Mouse (Mus musculus): ENCODE results near the gene Timm50. TPM values are rescaled to one million over a fixed set of nuclear protein-coding genes. Genes with fewer than 3 reads are reported as not detected.

Gene Timm50
- polyA plus RNA-seq, 1 experiment from 2014 or later: 124 TPM

GRCm38 (mm10) chr7:28311151-28311925, 534 bp downstream of the Timm50 start:
- Histone ChIP-seq H3K27me3 (ENCODE audit: control insufficient read depth, insufficient read depth, low read depth, low read length) (no peaks in the 10 kb centered on the region), H3K27ac (ENCODE audit: low read length) (0 out of 2 replicates have a peak overlapping the region, but pooled peaks have one; percentile 46), H3K4me3 (ENCODE audit: low read length) (peak overlapping the region; percentile 95), H3K4me1 (replicated peaks; ENCODE audit: control insufficient read depth, insufficient read depth, low read length) (peaks cover 9% of the 10 kb centered on the region), H3K4me2 (ENCODE audit: low read depth, low read length) (peak overlapping the region; percentile 86), H3K9ac (ENCODE audit: low read length) (peak overlapping the region; percentile 94), H3K9me3 (ENCODE audit: control insufficient read depth, low read length) (no peaks in the 10 kb centered on the region), H3K36me3 (ENCODE audit: control insufficient read depth, insufficient read depth, low read length) (peaks cover 43% of the 10 kb centered on the region)
- peak; percentile 59 for ATAC-seq (ENCODE audit: low read depth)
- 5% methylated on average over 35 of the region's 35 CpGs for WGBS

GRCm38 (mm10) chr7:28309737-28310136, 2.1 kb downstream of the Timm50 start:
- WGBS: 50% methylated on average over 9 of the region's 9 CpGs
- Histone ChIP-seq H3K4me1 (replicated peaks; ENCODE audit: control insufficient read depth, insufficient read depth, low read length) (peaks cover 9% of the 10 kb centered on the region), H3K27me3 (ENCODE audit: control insufficient read depth, insufficient read depth, low read depth, low read length) (no peaks in the 10 kb centered on the region), H3K9me3 (ENCODE audit: control insufficient read depth, low read length) (no peaks in the 10 kb centered on the region), H3K4me3 (ENCODE audit: low read length) (no peak overlapping the region), H3K36me3 (ENCODE audit: control insufficient read depth, insufficient read depth, low read length) (peaks cover 41% of the 10 kb centered on the region), H3K9ac (ENCODE audit: low read length) (no peak overlapping the region), H3K4me2 (ENCODE audit: low read depth, low read length) (no peak overlapping the region), H3K27ac (ENCODE audit: low read length) (no peak overlapping the region)
- ATAC-seq (ENCODE audit: low read depth): no peak

GRCm38 (mm10) chr7:28306216-28306615, 5.7 kb downstream of the Timm50 start:
- H3K4me3 ChIP-seq (ENCODE audit: low read length): no peak overlapping the region
- no peak overlapping the region for H3K4me2 ChIP-seq (ENCODE audit: low read depth, low read length)
- peaks cover 37% of the 10 kb centered on the region for H3K36me3 ChIP-seq (ENCODE audit: control insufficient read depth, insufficient read depth, low read length)
- no peak overlapping the region for H3K9ac ChIP-seq (ENCODE audit: low read length)
- H3K4me1 ChIP-seq (replicated peaks; ENCODE audit: control insufficient read depth, insufficient read depth, low read length): peaks cover 13% of the 10 kb centered on the region
- H3K27ac ChIP-seq (ENCODE audit: low read length): no peak overlapping the region
- H3K9me3 ChIP-seq (ENCODE audit: control insufficient read depth, low read length): no peaks in the 10 kb centered on the region
- ATAC-seq (ENCODE audit: low read depth): no peak
- H3K27me3 ChIP-seq (ENCODE audit: control insufficient read depth, insufficient read depth, low read depth, low read length): peaks cover 8% of the 10 kb centered on the region
- WGBS: 94% methylated on average over 8 of the region's 8 CpGs

- H3K4me2 ChIP-seq (ENCODE audit: low read depth, low read length): no peak overlapping the region
- 90% methylated on average over 10 of the region's 10 CpGs for WGBS
- H3K27me3 ChIP-seq (ENCODE audit: control insufficient read depth, insufficient read depth, low read depth, low read length): peaks cover 14% of the 10 kb centered on the region
- no peak overlapping the region for H3K4me3 ChIP-seq (ENCODE audit: low read length)
- H3K9me3 ChIP-seq (ENCODE audit: control insufficient read depth, low read length): no peaks in the 10 kb centered on the region
- peaks cover 37% of the 10 kb centered on the region for H3K36me3 ChIP-seq (ENCODE audit: control insufficient read depth, insufficient read depth, low read length)
- H3K4me1 ChIP-seq (replicated peaks; ENCODE audit: control insufficient read depth, insufficient read depth, low read length): peaks cover 7% of the 10 kb centered on the region
- no peak for ATAC-seq (ENCODE audit: low read depth)
- no peak overlapping the region for H3K9ac ChIP-seq (ENCODE audit: low read length)
- H3K27ac ChIP-seq (ENCODE audit: low read length): no peak overlapping the region
These were observed 6.2 kb downstream of the Timm50 start for GRCm38 (mm10) chr7:28305641-28306040.

GRCm38 (mm10) chr7:28301616-28302433, 10.0 kb downstream of the Timm50 start, which contains the start of gene Dll3:
Gene Dll3 (minus strand): TSS chr7:28302238.
- peak within 1 kb of the TSS; percentile 26 for H3K4me3 ChIP-seq (ENCODE audit: low read length)
- peaks cover 36% of the 10 kb centered on the region for H3K27me3 ChIP-seq (ENCODE audit: control insufficient read depth, insufficient read depth, low read depth, low read length)
- H3K36me3 ChIP-seq (ENCODE audit: control insufficient read depth, insufficient read depth, low read length): peaks cover 18% of the 10 kb centered on the region
- peak within 1 kb of the TSS; percentile 49 for H3K4me2 ChIP-seq (ENCODE audit: low read depth, low read length)
- peak within 1 kb of the TSS; percentile 34; the same call in 1 of the 2 replicates for H3K9ac ChIP-seq (ENCODE audit: low read length)
- H3K4me1 ChIP-seq (replicated peaks; ENCODE audit: control insufficient read depth, insufficient read depth, low read length): peaks cover 5% of the 10 kb centered on the region
- no peaks in the 10 kb centered on the region for H3K9me3 ChIP-seq (ENCODE audit: control insufficient read depth, low read length)
- no peak within 1 kb of the TSS for H3K27ac ChIP-seq (ENCODE audit: low read length)
- WGBS: 2% methylated on average over 30 of the region's 30 CpGs
- peak; percentile 65; the same call in 1 of the 2 replicates for ATAC-seq (ENCODE audit: low read depth)

GRCm38 (mm10) chr7:28298837-28299625, 12.8 kb downstream of the Timm50 start:
- ATAC-seq (ENCODE audit: low read depth): peak; percentile 39; the same call in 1 of the 2 replicates
- H3K9ac ChIP-seq (ENCODE audit: low read length): no peak overlapping the region
- 21% methylated on average over 43 of the region's 43 CpGs for WGBS

GRCm38 (mm10) chr7:28294481-28294880, 17.4 kb downstream of the Timm50 start:
- H3K36me3 ChIP-seq (ENCODE audit: control insufficient read depth, insufficient read depth, low read length): no peaks in the 10 kb centered on the region
- H3K4me2 ChIP-seq (ENCODE audit: low read depth, low read length): peak overlapping the region; percentile 74
- H3K4me1 ChIP-seq (replicated peaks; ENCODE audit: control insufficient read depth, insufficient read depth, low read length): peaks cover 9% of the 10 kb centered on the region; the same call in 1 of the 2 replicates
- H3K9ac ChIP-seq (ENCODE audit: low read length): peak overlapping the region; percentile 55
- peaks cover 68% of the 10 kb centered on the region for H3K27me3 ChIP-seq (ENCODE audit: control insufficient read depth, insufficient read depth, low read depth, low read length)
- no peak overlapping the region for H3K27ac ChIP-seq (ENCODE audit: low read length)
- ATAC-seq (ENCODE audit: low read depth): peak; percentile 65
- no peaks in the 10 kb centered on the region for H3K9me3 ChIP-seq (ENCODE audit: control insufficient read depth, low read length)
- 14% methylated on average over 51 of the region's 63 CpGs for WGBS
- H3K4me3 ChIP-seq (ENCODE audit: low read length): peak overlapping the region; percentile 54

More at GRCm38 (mm10) chr7:28298837-28299625, 12.8 kb downstream of the Timm50 start:
- Histone ChIP-seq H3K9me3 (ENCODE audit: control insufficient read depth, low read length) (no peaks in the 10 kb centered on the region), H3K27ac (ENCODE audit: low read length) (no peak overlapping the region), H3K36me3 (ENCODE audit: control insufficient read depth, insufficient read depth, low read length) (no peaks in the 10 kb centered on the region), H3K4me2 (ENCODE audit: low read depth, low read length) (peak overlapping the region; percentile 19; the same call in 1 of the 2 replicates), H3K4me3 (ENCODE audit: low read length) (no peak overlapping the region), H3K4me1 (replicated peaks; ENCODE audit: control insufficient read depth, insufficient read depth, low read length) (peaks cover 9% of the 10 kb centered on the region), H3K27me3 (ENCODE audit: control insufficient read depth, insufficient read depth, low read depth, low read length) (peaks cover 52% of the 10 kb centered on the region)

- peak; percentile 57 for ATAC-seq (ENCODE audit: low read depth)
- H3K4me1 ChIP-seq (replicated peaks; ENCODE audit: control insufficient read depth, insufficient read depth, low read length): peaks cover 9% of the 10 kb centered on the region; the same call in 1 of the 2 replicates
- peak within 1 kb of the TSS; percentile 24 for H3K4me3 ChIP-seq (ENCODE audit: low read length)
- H3K4me2 ChIP-seq (ENCODE audit: low read depth, low read length): peak within 1 kb of the TSS; percentile 51
- H3K27ac ChIP-seq (ENCODE audit: low read length): no peak within 1 kb of the TSS
- no peaks in the 10 kb centered on the region for H3K36me3 ChIP-seq (ENCODE audit: control insufficient read depth, insufficient read depth, low read length)
- 1% methylated on average over 52 of the region's 52 CpGs for WGBS
- peaks cover 72% of the 10 kb centered on the region for H3K27me3 ChIP-seq (ENCODE audit: control insufficient read depth, insufficient read depth, low read depth, low read length)
- peak within 1 kb of the TSS; percentile 5; the same call in 1 of the 2 replicates for H3K9ac ChIP-seq (ENCODE audit: low read length)
- H3K9me3 ChIP-seq (ENCODE audit: control insufficient read depth, low read length): 0 out of 2 replicates have a peak, but pooled peaks cover 3% of the 10 kb centered on the region
These were observed 21.0 kb downstream of the Timm50 start, which contains the start of gene Selenov for GRCm38 (mm10) chr7:28290638-28291590. Gene Selenov (minus strand): TSS chr7:28291186.
